Mouse (Mus musculus) kidney, postnatal 4 days (tissue): Measurements from ENCODE around the gene Cyp3a57.
"Not testable (repeated sequence)": the region's sequence is repeated elsewhere in the genome, so short reads cannot be mapped to it uniquely, and the experiment has no call there.

Experiments used
- DNase-seq, 2 experiments: peaks; one replicate each; pipeline ENCODE4 v3.0.0; 2021; ENCODE audit warnings: mixed read lengths in 2 of 2

The Cyp3a57 gene

DNA sequence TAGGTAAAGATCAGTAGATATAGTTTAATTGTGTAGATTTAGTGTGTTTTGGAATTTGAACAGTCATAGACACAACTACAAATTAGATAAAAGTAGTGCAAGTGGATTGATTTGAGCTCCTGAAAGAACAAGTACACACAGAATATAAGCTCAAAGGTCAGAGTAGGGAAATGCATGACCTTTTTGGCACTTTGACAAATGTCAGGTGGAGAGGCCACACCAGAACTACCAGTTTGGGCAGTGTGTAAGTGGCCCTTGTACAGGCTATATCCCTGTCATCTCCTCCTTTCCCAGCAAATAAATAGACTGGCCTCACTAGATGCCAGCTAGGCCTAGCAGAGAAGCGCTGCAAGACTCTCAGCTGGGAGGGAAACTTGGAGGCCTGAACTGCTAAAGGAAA is at the start of gene Cyp3a57:
TSS of gene Cyp3a57 (plus strand) at position 339 of the 400 bp plus-strand sequence.
- DNase-seq: no peak

DNA sequence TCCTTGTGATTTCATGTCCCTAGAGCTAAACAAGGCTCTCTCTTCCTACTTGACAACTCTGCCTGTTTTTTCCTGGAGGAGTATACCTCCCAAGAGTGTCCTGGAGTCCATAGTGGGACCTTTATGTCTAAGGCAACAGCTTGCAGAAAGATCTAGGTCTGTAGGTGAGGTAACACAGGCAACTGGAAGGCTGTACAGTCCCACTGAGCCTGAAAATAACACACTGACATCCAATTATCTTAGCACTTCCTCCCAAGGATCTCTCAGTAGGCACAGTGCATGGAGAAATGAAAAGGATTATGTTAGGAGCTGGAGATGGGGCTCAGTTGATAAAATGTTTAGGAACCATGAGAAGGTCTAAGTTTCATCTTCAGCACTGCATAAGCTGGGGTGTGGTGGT is 44.6 kb upstream of the Cyp3a57 start:
- no peak for DNase-seq

DNA sequence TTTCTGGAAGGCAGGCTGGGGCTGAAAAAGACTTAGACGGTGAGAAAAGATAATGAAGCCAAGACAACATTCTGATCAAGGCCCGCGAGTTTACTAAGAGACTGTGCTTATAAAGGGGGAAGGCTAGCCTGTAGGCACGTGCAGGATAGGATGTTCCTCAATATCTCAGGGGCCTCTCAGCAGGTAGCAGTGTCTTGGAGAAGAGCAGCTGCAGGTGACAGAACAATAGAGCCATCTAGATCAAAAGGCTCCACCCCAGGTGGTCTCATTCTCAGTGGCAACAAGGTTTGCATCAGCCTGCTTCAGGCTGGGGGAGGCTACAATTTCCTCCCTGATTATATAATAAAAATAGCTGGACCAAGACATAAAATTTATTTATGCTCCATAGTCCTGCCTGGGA is 43.3 kb upstream of the Cyp3a57 start:
- not testable (repeated sequence) for DNase-seq

DNA sequence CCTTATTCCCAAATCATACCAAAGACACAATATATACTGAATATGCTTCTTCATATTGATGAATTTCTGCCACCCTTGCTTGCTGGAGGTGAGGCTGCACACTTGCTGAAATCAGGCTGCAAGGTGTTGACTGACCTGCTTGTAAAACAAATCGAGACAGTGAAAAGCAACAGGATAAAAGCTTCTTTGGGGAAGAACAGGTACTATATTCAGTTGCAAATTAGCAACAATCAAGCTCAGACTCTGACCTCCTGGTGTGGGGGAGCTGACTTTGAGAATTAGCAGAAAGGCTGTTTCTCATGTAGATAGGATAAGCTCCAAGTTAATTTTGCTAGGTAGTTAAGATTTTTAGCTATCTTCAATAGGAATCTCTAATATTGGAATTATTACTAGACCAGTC is 42.7 kb upstream of the Cyp3a57 start:
- no peak for DNase-seq

DNA sequence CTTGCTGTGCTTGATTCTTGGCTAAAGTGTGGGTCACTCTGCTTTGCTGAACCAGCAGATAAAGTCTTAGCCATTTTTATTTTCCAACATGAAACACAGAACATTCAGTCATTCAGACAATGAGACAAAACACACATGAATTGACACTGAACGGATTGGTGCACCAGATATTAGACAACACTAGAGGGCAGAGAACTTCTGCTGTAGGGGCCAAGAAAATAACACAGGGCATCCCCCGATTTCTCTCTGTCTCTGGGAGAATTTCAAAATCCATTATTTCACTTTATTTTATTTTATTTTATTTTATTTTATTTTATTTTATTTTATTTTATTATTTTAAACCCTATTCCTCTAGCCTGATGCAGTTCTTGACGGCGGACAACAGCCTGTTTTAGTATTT is 38.1 kb upstream of the Cyp3a57 start:
- DNase-seq: not testable (repeated sequence)

DNA sequence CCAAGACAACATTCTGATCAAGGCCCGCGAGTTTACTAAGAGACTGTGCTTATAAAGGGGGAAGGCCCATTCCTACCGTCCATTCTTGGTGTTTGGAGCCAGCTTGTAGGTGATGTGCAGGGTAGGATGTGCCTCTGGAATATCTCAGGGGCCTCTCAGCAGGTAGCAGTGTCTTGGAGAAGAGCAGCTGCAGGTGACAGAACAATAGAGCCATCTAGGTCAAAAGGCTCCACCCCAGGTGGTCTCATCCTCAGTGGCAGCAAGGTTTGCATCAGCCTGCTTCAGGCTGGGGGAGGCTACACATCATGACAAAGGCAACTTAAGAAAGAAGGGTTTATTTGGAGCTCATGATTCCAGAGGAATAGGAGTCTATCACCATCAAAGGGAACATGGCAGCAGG is 37.3 kb upstream of the Cyp3a57 start:
- DNase-seq: not testable (repeated sequence)

DNA sequence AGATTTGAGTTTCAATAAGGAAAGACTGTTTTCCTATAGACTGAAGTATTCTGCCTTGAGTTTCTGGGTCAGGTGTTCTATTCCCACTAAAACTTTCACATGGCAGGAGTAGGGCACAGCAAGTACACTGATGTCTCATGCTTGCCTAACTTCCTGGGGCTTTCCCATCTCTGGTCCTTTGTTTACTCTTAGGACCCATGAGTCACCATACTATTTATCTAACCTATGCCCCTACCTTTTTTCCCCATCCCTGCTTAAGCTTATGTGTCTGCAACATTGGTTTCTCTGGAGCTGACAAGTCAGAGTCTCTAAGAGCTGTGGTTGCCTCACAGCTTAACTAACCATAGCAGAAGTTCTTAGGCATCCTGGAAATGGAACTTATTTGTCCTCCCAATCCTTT is 31.2 kb upstream of the Cyp3a57 start:
- no peak for DNase-seq

DNA sequence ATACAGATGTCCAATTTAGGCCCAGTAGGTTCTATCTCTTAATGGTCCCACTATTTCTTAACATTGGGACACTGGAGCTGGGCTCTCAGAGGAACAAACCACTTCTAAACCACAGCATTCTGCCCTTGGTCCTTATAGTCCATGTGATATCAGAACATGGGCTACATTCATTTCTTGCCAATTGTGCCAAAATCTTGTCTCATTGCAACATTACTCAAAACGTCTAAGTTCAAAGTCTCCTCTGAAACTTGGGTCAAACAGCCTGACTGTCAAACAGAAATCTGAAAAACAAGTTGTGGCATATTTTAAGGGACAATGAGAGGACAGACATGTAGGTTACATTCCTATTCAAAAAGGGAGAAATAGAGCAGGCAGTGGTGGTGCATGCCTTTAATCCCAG is 27.9 kb upstream of the Cyp3a57 start:
- DNase-seq: no peak

DNA sequence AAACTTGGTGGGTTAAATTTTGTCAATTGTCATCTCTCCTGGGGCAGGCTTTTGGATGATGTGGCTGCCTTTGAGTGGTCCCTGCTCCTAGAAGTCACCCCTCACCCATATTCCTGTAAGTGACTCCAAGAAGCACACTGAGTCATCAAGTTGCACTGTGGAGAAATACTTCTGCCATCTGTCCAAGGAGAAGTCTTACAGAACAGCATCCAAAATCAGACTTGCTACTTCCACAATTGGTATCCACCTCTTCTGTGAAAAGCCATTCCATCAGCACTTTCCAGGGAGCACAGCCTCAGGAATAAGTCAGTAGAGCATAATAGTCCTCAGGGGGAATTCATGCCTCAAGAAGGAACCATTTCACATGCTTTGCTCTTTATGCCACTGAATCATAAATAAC is 6.3 kb upstream of the Cyp3a57 start:
- DNase-seq: not testable (repeated sequence)

DNA sequence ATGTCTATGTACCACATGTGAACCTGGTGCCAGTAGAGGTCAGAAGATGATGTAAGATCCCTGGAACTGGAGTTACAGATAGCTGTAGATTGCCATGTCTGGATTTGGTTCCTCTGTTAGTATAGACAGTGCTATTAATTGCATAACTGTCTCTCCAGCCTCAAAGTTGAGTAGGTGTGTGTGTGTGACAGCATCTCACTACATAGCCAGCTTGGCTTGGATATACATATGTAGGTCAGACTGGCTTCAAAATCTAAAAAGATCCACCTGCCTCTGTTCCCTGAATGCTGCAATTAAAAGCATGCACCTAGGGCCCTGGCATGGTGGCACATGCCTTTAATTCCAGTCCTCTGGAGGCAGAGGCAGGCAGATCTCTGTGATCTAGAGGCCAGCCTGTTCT is 4.6 kb downstream of the Cyp3a57 start:
- no peak for DNase-seq

DNA sequence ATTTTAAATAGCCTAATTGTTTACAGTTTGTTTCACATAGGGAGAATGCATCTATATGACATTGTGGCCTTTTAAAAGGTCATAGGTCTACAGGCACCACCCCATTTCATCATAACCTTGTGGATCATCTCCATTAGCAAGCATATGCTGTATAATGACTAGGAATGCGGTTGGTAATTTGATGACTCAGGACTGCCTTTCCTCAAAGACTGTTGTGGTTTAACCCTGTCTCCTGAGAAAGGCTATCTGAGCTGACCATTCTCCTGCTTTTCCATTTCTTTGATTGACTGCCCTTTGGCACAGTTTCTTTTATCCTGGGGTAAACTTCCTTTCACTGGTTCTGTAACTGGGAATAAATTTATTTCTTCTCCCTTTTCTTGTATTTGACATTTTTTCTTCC is 8.0 kb downstream of the Cyp3a57 start:
- no peak for DNase-seq

DNA sequence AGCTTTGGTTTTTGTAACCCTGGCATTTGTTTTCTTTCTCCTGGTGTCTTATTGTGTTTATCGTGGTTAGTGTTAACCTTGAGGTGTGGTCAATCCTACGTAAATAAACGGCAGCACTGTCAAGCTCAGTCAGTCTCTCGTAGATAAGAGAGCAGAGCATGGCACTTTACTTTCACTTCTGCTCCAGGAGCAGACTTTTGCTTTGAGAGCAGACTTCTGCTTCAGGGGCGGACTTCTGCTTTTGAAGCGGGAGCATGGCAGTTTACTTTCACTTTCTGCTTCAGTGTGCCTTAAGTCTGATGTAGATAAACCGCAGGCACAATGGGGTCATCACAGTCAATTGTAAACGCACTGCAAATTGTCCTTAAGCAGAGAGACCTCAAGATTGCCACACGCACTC is 70.3 kb downstream of the Cyp3a57 start:
- not testable (repeated sequence) for DNase-seq

DNA sequence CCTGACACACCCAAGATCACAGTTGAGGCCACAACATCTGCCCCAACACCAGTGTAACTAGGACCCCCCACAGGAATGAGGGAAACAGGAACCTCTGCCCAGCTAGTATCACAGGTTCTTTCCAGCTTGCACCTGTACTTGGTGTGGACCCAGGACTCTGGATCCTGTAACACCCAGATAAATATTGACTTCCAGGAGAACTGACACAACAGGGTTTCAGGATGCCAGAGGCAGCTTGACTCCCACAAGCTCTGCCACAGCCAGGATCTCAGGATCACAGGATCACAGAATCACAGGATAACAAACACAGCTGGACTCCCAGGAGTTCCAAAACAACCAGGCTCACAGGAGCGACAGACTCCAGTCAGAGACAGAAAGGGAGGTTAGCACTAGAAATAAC is 77.2 kb downstream of the Cyp3a57 start:
- DNase-seq: no peak

DNA sequence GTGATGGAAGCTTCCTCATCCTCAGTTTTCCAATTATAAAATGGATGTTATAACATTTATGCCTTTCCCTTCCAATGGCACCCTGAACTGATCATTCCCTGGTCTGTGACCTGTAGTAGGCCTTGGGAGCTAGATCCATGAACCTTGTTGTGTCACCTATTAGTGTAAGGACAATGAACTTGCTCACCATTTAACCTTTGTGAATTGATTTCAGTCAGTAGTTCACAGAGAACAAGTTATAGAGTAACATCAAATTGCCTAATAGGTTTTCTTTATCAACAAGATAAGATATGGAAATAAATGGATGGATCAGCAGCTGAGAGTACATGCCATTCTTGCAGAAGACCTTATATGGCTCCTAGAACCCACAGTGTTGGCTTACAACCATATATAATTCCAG is 85.9 kb downstream of the Cyp3a57 start:
- no peak for DNase-seq

DNA sequence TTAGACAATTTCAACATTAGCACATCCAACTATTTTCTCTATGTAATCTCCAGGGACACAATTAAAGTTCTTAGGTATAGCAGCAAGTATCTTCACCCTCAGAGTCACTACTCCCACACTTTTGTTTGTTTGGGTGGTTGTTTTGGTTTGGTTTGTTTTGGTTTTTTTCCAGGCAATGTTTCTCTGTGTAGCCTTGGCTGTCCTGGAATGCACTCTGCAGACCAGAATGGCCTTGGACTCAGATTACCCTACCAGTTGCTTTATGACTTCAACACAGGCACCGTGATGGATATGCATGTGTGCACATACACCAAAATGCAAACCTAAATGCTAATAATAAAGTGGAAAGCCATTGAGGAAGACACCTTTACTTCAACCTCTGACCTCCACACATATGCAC is 88.6 kb downstream of the Cyp3a57 start:
- DNase-seq: no peak
